Mouse (Mus musculus) liver, embryonic 13.5 days (tissue): ENCODE results near the gene Gtf3c1. TPM values are rescaled to one million over a fixed set of nuclear protein-coding genes. Genes with fewer than 3 reads are reported as not detected.
A peak's percentile ranks its signal among the peaks of the same experiment; 100 is the strongest.

Experiments
- ATAC-seq: fragments of 200-750 bp; cut with Nextera tagmentation; 2 replicates; pipeline ENCODE4 v1.8.0; 2017; ENCODE audit warnings: low read depth, mild to moderate bottlenecking, moderate number of reproducible peaks, moderate library complexity
- DNase-seq: peaks from one replicate; pipeline ENCODE4 v3.0.0; 2022
- H3K27ac ChIP-seq: fragments of 300-500 bp; sonication (generic); 2 replicates; pipeline ENCODE4 v1.5.1; 2015; ENCODE audit warnings: moderate library complexity, mild to moderate bottlenecking, inconsistent platforms
- H3K27me3 ChIP-seq: fragments of 300-500 bp; sonication (generic); 2 replicates; pipeline ENCODE4 v1.6.1; 2015; ENCODE audit warnings: mild to moderate bottlenecking, inconsistent platforms
- H3K36me3 ChIP-seq: fragments of 300-500 bp; sonication (generic); 2 replicates; pipeline ENCODE4 v1.6.1; 2015; ENCODE audit warnings: mild to moderate bottlenecking, inconsistent platforms
- H3K4me1 ChIP-seq: fragments of 300-500 bp; sonication (generic); replicated peaks from 2 replicates; pipeline ENCODE4 v1.6.1; 2015; ENCODE audit warnings: inconsistent platforms
- H3K4me2 ChIP-seq: fragments of 300-500 bp; sonication (generic); 2 replicates; pipeline ENCODE4 v1.6.1; 2015; ENCODE audit warnings: inconsistent platforms, mild to moderate bottlenecking, moderate library complexity
- H3K4me3 ChIP-seq: fragments of 300-500 bp; sonication (generic); replicated peaks from 2 replicates; pipeline ENCODE4 v1.5.1; 2015; ENCODE audit warnings: mild to moderate bottlenecking, inconsistent platforms
- H3K9ac ChIP-seq: fragments of 300-500 bp; sonication (generic); 2 replicates; pipeline ENCODE4 v1.6.1; 2015; ENCODE audit warnings: mild to moderate bottlenecking, inconsistent platforms
- H3K9me3 ChIP-seq: fragments of 300-500 bp; sonication (generic); replicated peaks from 2 replicates; pipeline ENCODE4 v1.6.1; 2016; ENCODE audit warnings: inconsistent platforms
- WGBS: fragments of 180-500 bp; shearing (Covaris S2); methylation state at CpG from one replicate; pipeline ENCODE4 v1.1.7; 2015; ENCODE audit not compliant: insufficient replicate concordance; 5-methylcytosine and 5-hydroxymethylcytosine counted together
- polyA plus RNA-seq: library from polyadenylated mRNA; unstranded; fragments of >200 nt; fragmentation: Nextera tagmentation; extraction: Ambion mirVana; gene quantifications from 2 replicates; pipeline ENCODE4 v1.2.1, GENCODE M21; 2015

The Gtf3c1 gene
- polyA plus RNA-seq, 1 experiment from 2014 or later, result 7.1 TPM

GRCm38 (mm10) chr7:125600612-125601279 lies 106.8 kb downstream of the Gtf3c1 start:
- no peaks in the 10 kb centered on the region for H3K9me3 ChIP-seq

GRCm38 (mm10) chr7:125600136-125600535 lies 107.4 kb downstream of the Gtf3c1 start:
- H3K4me3 ChIP-seq, result no peak overlapping the region
- peaks cover 20% of the 10 kb centered on the region for H3K4me1 ChIP-seq
- peaks cover 10% of the 10 kb centered on the region; the same call in 1 of the 2 replicates for H3K27me3 ChIP-seq
- H3K4me2 ChIP-seq, result no peak overlapping the region
- DNase-seq (no peak), ATAC-seq (no peak)
- H3K9ac ChIP-seq, result no peak overlapping the region
- 43% methylated on average over 10 of the region's 10 CpGs for WGBS
- H3K27ac ChIP-seq, result peak overlapping the region; percentile 58
- no peaks in the 10 kb centered on the region for H3K9me3 ChIP-seq
- H3K36me3 ChIP-seq, result no peaks in the 10 kb centered on the region

More at GRCm38 (mm10) chr7:125600612-125601279, 106.8 kb downstream of the Gtf3c1 start:
- Histone ChIP-seq H3K4me3 (no peak overlapping the region), H3K27me3 (peaks cover 10% of the 10 kb centered on the region; the same call in 1 of the 2 replicates), H3K27ac (peak overlapping the region; percentile 58), H3K4me2 (no peak overlapping the region), H3K36me3 (no peaks in the 10 kb centered on the region), H3K4me1 (peaks cover 21% of the 10 kb centered on the region), H3K9ac (no peak overlapping the region)
- DNase-seq (no peak), ATAC-seq (no peak)
- WGBS, result 6% methylated on average over 6 of the region's 6 CpGs

- 21% methylated on average over 4 of the region's 4 CpGs for WGBS
- no peaks in the 10 kb centered on the region for H3K9me3 ChIP-seq
- H3K27me3 ChIP-seq, result peaks cover 10% of the 10 kb centered on the region; the same call in 1 of the 2 replicates
- no peak overlapping the region for H3K4me2 ChIP-seq
- no peak overlapping the region for H3K9ac ChIP-seq
- peaks cover 20% of the 10 kb centered on the region for H3K4me1 ChIP-seq
- ATAC-seq (no peak), DNase-seq (no peak)
- H3K27ac ChIP-seq, result peak overlapping the region; percentile 6; the same call in 1 of the 2 replicates
- no peak overlapping the region for H3K4me3 ChIP-seq
- no peaks in the 10 kb centered on the region for H3K36me3 ChIP-seq
Observed at GRCm38 (mm10) chr7:125599373-125599973, 108.1 kb downstream of the Gtf3c1 start.

- no peak overlapping the region for H3K4me3 ChIP-seq
- H3K27ac ChIP-seq, result no peak overlapping the region
- WGBS, result 75% methylated on average over 11 of the region's 11 CpGs
- DNase-seq, result no peak
- H3K36me3 ChIP-seq, result no peaks in the 10 kb centered on the region
- H3K27me3 ChIP-seq, result peaks cover 10% of the 10 kb centered on the region; the same call in 1 of the 2 replicates
- H3K4me2 ChIP-seq, result no peak overlapping the region
- H3K9me3 ChIP-seq, result no peaks in the 10 kb centered on the region
- H3K9ac ChIP-seq, result no peak overlapping the region
- ATAC-seq, result no peak
- 0 out of 2 replicates have a peak, but pooled peaks cover 13% of the 10 kb centered on the region for H3K4me1 ChIP-seq
Observed at GRCm38 (mm10) chr7:125597516-125598347, 109.8 kb downstream of the Gtf3c1 start.

GRCm38 (mm10) chr7:125597083-125597482 lies 110.5 kb downstream of the Gtf3c1 start:
- no peaks in the 10 kb centered on the region for H3K36me3 ChIP-seq
- no peak overlapping the region for H3K9ac ChIP-seq
- no peak overlapping the region for H3K27ac ChIP-seq
- no peak overlapping the region for H3K4me2 ChIP-seq
- peaks cover 10% of the 10 kb centered on the region; the same call in 1 of the 2 replicates for H3K27me3 ChIP-seq
- 33% methylated on average over 9 of the region's 9 CpGs for WGBS
- no peaks in the 10 kb centered on the region for H3K9me3 ChIP-seq
- no peak overlapping the region for H3K4me3 ChIP-seq
- DNase-seq, result no peak
- no peak for ATAC-seq
- H3K4me1 ChIP-seq, result 0 out of 2 replicates have a peak, but pooled peaks cover 11% of the 10 kb centered on the region

GRCm38 (mm10) chr7:125596406-125596805 lies 111.2 kb downstream of the Gtf3c1 start:
- no peak for ATAC-seq
- peaks cover 6% of the 10 kb centered on the region; the same call in 1 of the 2 replicates for H3K27me3 ChIP-seq
- H3K9ac ChIP-seq, result no peak overlapping the region
- H3K4me3 ChIP-seq, result no peak overlapping the region
- H3K4me2 ChIP-seq, result no peak overlapping the region
- no peak for DNase-seq
- H3K27ac ChIP-seq, result no peak overlapping the region
- no peaks in the 10 kb centered on the region for H3K9me3 ChIP-seq
- WGBS, result 39% methylated on average over 3 of the region's 3 CpGs
- H3K36me3 ChIP-seq, result no peaks in the 10 kb centered on the region
- 0 out of 2 replicates have a peak, but pooled peaks cover 6% of the 10 kb centered on the region for H3K4me1 ChIP-seq

GRCm38 (mm10) chr7:125593831-125594230 lies 113.7 kb downstream of the Gtf3c1 start:
- H3K27ac ChIP-seq, result no peak overlapping the region
- no peaks in the 10 kb centered on the region for H3K27me3 ChIP-seq
- no peak overlapping the region for H3K4me2 ChIP-seq
- no peak for ATAC-seq
- no peak for DNase-seq
- H3K36me3 ChIP-seq, result no peaks in the 10 kb centered on the region
- H3K9ac ChIP-seq, result no peak overlapping the region
- no peak overlapping the region for H3K4me3 ChIP-seq
- no peaks in the 10 kb centered on the region for H3K4me1 ChIP-seq
- 38% methylated on average over 4 of the region's 4 CpGs for WGBS
- H3K9me3 ChIP-seq, result no peaks in the 10 kb centered on the region

Other genes starting within 250 kb of the Gtf3c1 start
- gene Nsmce1, start 216.2 kb downstream of the Gtf3c1 start, polyA plus RNA-seq, result 97.4 and 102 TPM in 2 replicates
- 2.9 and 3.1 TPM in 2 replicates for gene Il4ra, start 155.7 kb downstream of the Gtf3c1 start, polyA plus RNA-seq
- 0.95 and 1.1 TPM in 2 replicates for gene Il21r, start 104.4 kb downstream of the Gtf3c1 start, polyA plus RNA-seq
- 1.5 TPM in 2 replicates for gene D430042O09Rik, start 108 bp upstream of the Gtf3c1 start, polyA plus RNA-seq